Mouse (Mus musculus): ENCODE results near the gene Ctdsp1.

- TF ChIP-seq CTCF (IDR thresholded peaks at IDR 0.05; ENCODE audit: low read depth, low read length) (no peak), POLR2A (IDR thresholded peaks at IDR 0.05; ENCODE audit: extremely low read depth, insufficient read depth, low read length) (no peak)
Measured at GRCm38 (mm10) chr1:74425845-74426244, 34.5 kb downstream of the Ctdsp1 start.

Data from liver, adult 2 months (tissue).